Mouse (Mus musculus): ENCODE measurements around the gene Faim2. TPM values are rescaled to one million over a fixed set of nuclear protein-coding genes. Genes with fewer than 3 reads are reported as not detected.

The Faim2 gene
- polyA plus RNA-seq, 1 experiment from 2014 or later, result 2.9 TPM

DNA sequence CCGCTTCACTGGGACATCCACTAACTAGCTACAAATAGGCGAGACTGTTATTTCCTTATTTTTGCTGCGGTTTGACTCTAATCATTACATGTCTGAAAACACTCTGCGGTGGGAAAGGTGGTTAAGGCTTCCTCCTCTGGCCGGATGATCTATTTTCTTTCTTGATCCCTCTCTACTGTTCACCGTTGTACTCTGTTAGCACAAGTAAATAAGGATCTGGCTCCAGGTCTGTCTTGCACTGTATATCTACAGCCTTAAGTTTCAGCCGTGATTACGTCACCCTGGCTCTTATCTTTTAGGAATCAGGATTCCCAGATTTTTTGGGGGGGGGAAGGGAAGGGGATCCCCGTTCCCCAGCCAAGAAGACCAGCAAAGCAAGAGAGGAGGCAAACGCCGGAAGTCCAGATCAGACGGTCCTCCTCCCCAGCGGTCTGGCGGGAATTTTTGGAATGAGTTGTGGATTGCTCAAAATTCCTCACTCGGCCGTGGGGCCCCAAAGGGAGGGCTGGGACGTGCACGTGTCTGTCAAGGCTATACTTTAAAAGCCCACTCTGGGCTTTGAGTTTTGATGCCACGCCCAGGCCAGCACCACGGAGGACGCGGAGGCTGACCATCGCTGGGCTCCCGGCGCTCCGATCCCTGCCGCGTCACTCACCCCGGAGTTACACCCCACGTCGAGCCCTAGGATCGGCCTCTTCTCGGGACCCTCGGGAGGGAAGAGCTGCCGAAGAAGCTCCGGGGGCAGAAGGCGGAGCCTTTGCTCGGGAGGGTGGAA is 54.0 kb downstream of the Faim2 start:
- Histone ChIP-seq H3K4me2 (replicated peaks) (peak overlapping the region; percentile 65), H3K9me3 (replicated peaks) (no peaks in the 10 kb centered on the region), H3K4me3 (peak overlapping the region; percentile 83), H3K27me3 (no peaks in the 10 kb centered on the region), H3K36me3 (0 out of 2 replicates have a peak, but pooled peaks cover 11% of the 10 kb centered on the region), H3K4me1 (peaks cover 11% of the 10 kb centered on the region), H3K9ac (peak overlapping the region; percentile 79), H3K27ac (peak overlapping the region; percentile 93)
- peak; percentile 88 for ATAC-seq (ENCODE audit: low FRiP score)
- WGBS, result 6% methylated on average over 38 of the region's 38 CpGs

DNA sequence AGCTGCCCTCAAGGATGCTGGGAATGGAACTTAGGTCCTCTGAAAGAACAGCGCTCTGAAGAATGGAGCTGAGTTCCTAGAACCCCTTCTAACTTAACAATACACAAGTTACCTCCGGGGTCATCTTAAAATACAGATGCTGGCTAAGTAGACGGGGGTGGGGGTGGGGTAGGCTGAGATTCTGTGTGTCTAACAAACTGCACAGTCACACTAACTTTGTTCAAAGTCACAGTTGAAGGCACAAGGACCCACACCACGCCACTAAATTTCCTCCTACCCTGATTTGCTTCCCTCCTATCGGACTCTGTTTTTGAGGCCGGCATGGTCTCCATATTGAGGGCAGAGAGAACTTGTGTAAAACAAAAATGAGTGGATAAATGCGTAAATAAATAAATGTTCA is 55.0 kb downstream of the Faim2 start:
- Histone ChIP-seq H3K4me3 (no peak overlapping the region), H3K27me3 (no peaks in the 10 kb centered on the region), H3K4me1 (peaks cover 11% of the 10 kb centered on the region), H3K36me3 (0 out of 2 replicates have a peak, but pooled peaks cover 11% of the 10 kb centered on the region), H3K9ac (no peak overlapping the region), H3K27ac (no peak overlapping the region), H3K9me3 (replicated peaks) (no peaks in the 10 kb centered on the region), H3K4me2 (replicated peaks) (no peak overlapping the region)
- no peak for ATAC-seq (ENCODE audit: low FRiP score)
- WGBS, result 89% methylated on average over 7 of the region's 7 CpGs

DNA sequence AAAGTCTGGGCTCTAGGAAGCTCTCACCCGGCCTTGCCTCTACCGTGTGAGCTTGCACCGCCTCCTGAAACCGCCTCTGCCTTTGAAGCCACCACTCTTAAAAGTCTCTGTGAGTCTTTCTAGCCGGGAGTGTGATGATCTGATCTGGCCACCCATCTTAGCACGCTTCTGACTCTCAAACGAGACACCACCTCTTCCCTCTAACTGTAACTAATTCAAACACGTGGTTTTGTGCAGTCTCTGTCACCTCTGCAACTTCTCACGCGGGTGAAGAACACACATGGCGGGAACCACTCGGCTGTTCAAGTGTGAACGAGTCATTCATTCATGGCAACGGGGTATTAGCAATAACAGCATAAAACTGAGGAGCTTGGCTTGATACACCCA is 56.3 kb downstream of the Faim2 start:
- Histone ChIP-seq H3K4me3 (no peak overlapping the region), H3K4me2 (replicated peaks) (no peak overlapping the region), H3K36me3 (0 out of 2 replicates have a peak, but pooled peaks cover 11% of the 10 kb centered on the region), H3K9me3 (replicated peaks) (no peaks in the 10 kb centered on the region), H3K27ac (no peak overlapping the region), H3K9ac (no peak overlapping the region), H3K4me1 (peaks cover 11% of the 10 kb centered on the region), H3K27me3 (no peaks in the 10 kb centered on the region)
- WGBS, result 80% methylated on average over 14 of the region's 14 CpGs
- ATAC-seq (ENCODE audit: low FRiP score), result no peak

DNA sequence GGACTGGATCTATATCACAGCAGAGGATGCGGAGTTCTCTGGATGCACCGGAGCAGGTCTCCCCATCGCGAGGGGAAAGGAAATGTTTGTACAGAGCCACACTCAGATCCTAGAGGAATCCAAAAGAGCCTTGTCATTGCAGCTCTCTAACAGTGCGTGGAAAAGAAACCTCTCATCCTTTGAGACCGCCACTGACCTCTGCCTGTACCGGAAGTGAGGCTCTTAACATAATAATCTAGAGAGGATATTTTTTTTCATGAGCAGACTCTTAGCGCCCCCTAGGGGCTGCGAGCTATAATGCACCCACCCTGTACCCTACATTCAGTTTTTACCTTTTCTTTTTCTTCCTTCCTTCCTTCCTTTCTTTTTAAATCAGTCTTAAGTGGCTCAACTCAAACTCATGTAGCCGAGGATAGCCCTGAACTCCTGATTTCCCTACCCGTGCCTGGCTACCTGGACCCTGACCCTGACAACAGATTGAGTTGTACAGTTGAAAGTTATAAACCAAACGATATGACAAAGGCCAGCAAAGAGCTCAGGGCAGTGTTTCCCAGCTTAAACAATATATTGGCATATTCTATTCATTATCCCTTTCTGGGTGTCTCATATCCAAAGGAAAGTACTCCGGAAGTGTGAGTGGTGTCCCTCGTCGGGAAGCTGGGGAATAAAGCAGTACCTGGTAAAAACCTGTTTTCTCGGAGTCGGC is 56.8 kb downstream of the Faim2 start:
- ATAC-seq (ENCODE audit: low FRiP score), result no peak
- H3K9me3 ChIP-seq (replicated peaks), result no peaks in the 10 kb centered on the region
- H3K9ac ChIP-seq, result no peak overlapping the region
- H3K27ac ChIP-seq, result no peak overlapping the region
- H3K27me3 ChIP-seq, result no peaks in the 10 kb centered on the region
- no peak overlapping the region for H3K4me3 ChIP-seq
- H3K4me2 ChIP-seq (replicated peaks), result no peak overlapping the region
- H3K36me3 ChIP-seq, result 0 out of 2 replicates have a peak, but pooled peaks cover 11% of the 10 kb centered on the region
- peaks cover 11% of the 10 kb centered on the region for H3K4me1 ChIP-seq
- WGBS, result 62% methylated on average over 17 of the region's 17 CpGs

DNA sequence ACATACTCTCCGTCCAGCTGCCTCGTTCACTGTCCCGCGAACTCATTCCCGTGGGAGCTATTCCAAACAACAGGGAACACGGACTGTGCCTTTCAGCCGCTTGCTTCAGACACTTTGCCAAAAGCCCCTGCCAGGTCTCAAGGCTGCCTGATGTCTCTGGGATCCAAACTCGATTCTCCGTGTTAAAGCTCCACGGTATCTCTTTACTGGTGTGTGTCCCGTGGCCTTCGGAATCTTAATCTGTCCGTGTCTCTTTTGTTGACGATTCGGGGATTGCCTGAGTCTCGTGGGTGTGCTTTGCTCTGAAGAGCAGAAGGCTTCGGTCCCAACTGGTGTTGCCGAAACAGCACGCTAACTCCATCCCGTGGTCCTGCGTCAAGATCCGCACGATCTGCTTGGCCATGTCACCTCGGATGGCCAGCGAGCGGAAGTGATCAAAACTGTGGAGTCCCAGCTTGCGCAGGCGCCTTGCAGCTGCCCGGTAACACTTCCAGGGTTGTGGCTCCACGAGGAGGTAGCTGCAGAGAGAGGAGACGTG is 57.7 kb downstream of the Faim2 start:
- H3K4me2 ChIP-seq (replicated peaks), result no peak overlapping the region
- H3K4me3 ChIP-seq, result no peak overlapping the region
- no peak overlapping the region for H3K9ac ChIP-seq

DNA sequence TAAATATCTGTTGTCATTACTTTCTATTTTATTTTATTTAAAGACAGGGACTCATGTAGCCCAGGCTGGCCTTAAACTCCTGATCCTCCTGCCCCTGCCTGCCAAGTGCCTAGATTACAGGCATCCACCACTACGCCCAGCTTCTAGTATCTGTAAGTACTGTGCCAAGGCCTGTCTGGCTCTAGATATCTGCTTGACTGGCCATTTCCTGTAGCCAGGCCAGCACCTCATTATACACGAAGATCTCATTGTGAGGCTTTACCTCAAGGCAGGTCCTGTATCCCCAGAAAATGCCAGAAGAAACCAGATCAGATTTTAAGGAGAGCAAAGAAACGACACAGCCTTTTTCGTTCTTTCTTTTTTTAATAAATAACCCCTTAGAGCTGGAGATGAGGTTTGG is 58.2 kb downstream of the Faim2 start:
- ATAC-seq (ENCODE audit: low FRiP score), result no peak
- Histone ChIP-seq H3K9me3 (replicated peaks) (no peaks in the 10 kb centered on the region), H3K27me3 (no peaks in the 10 kb centered on the region), H3K4me1 (peaks cover 7% of the 10 kb centered on the region), H3K4me2 (replicated peaks) (no peak overlapping the region), H3K9ac (no peak overlapping the region), H3K27ac (no peak overlapping the region), H3K36me3 (0 out of 2 replicates have a peak, but pooled peaks cover 11% of the 10 kb centered on the region), H3K4me3 (no peak overlapping the region)
- WGBS, result 96% methylated on average over 4 of the region's 4 CpGs

More for the DNA sequence above, 57.7 kb downstream of the Faim2 start:
- H3K27ac ChIP-seq, result no peak overlapping the region
- ATAC-seq (ENCODE audit: low FRiP score), result no peak
- H3K27me3 ChIP-seq, result no peaks in the 10 kb centered on the region
- H3K36me3 ChIP-seq, result 0 out of 2 replicates have a peak, but pooled peaks cover 11% of the 10 kb centered on the region
- H3K4me1 ChIP-seq, result peaks cover 11% of the 10 kb centered on the region
- WGBS, result 92% methylated on average over 31 of the region's 31 CpGs
- no peaks in the 10 kb centered on the region for H3K9me3 ChIP-seq (replicated peaks)

DNA sequence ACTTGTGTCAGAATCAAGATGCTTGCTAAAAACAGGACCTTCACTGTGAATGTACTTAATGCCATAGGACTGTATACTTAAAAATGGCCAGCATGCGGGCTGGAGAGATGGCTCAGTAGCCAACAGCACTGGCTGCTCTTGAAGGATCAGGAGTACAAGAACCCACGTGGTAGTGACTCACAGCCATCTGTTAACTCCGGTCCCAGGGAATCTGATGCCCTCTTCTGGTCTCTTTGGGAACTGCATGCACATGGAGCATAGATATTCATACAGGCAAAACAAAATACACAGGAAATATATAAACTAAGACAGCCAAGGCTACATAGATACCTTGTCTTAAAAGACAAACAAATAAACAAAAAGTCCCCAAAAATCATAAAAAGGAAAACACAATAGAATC is 58.9 kb downstream of the Faim2 start:
- H3K27me3 ChIP-seq, result no peaks in the 10 kb centered on the region
- H3K4me3 ChIP-seq, result no peak overlapping the region
- no peak overlapping the region for H3K27ac ChIP-seq
- no peak overlapping the region for H3K9ac ChIP-seq
- WGBS, result 48% methylated on average over 3 of the region's 3 CpGs
- peaks cover 7% of the 10 kb centered on the region for H3K4me1 ChIP-seq
- no peak for ATAC-seq (ENCODE audit: low FRiP score)
- no peak overlapping the region for H3K4me2 ChIP-seq (replicated peaks)
- H3K36me3 ChIP-seq, result 0 out of 2 replicates have a peak, but pooled peaks cover 11% of the 10 kb centered on the region
- no peaks in the 10 kb centered on the region for H3K9me3 ChIP-seq (replicated peaks)

DNA sequence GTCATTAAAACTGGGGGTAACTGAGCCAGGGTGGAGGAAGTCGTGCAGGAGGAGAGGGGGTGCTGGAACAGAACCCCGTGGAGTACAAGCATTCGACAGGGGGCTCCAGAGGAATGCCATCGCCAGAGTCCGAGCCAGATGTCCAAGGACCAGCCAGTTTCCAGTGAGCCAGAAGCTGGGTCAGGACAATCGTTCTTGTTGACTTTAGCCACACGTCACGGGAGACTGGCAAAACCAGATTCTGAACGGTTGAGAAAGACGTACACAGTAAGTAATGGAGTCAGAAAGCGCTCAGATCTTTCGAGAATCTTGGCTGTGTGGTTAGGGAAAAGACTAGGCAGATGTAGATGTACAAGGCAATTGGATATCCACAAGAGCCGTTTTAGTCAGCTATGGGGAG is 64.8 kb downstream of the Faim2 start:
- peaks cover 5% of the 10 kb centered on the region for H3K4me1 ChIP-seq
- no peaks in the 10 kb centered on the region for H3K27me3 ChIP-seq
- WGBS, result 71% methylated on average over 13 of the region's 13 CpGs
- no peaks in the 10 kb centered on the region for H3K36me3 ChIP-seq
- H3K27ac ChIP-seq, result no peak overlapping the region
- no peak overlapping the region for H3K9ac ChIP-seq
- H3K4me3 ChIP-seq, result no peak overlapping the region
- ATAC-seq (ENCODE audit: low FRiP score), result no peak
- no peak overlapping the region for H3K4me2 ChIP-seq (replicated peaks)
- no peaks in the 10 kb centered on the region for H3K9me3 ChIP-seq (replicated peaks)

DNA sequence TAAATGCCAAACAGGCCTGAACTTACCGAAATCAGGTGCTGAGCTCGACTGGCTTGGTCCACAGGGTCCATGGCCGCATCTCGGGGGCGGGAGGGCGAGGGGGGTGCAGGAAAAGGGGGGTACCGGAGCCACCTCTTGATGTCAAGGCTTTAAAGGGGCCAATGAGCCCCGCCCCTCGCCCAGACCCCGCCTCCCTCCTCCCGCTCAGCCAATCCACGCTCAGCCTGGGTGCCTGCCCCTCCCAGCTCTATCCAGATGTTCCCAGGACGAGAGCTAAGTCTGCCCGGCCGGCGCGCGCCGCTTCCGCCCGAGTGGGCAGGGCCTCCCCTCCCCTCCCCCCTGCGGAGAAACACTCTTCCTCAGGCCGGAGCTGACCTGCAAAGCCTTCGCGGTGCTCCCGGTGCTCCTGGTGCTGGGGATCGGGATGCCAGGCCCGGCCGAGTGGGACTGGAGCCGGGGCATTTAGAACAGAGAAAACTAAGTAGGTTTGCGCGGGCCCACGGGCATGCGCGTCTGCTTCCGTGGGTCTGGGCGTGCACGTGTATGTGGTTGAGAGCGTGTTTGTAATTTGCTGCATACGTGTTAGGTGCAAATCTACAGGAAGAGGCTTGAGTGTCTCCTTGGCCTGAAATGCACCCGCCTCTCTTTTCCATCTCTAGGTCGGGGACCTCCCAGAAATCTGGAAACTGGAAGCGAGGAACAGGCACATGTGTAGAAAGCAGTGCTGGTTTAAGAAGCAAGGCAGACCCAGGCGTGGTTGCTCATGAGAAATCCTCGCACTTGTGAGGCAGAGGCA is 70.2 kb downstream of the Faim2 start, which contains the start of gene Nckap5l:
TSS of gene Nckap5l (minus strand) at position 143 of the 796 bp plus-strand sequence.
- ATAC-seq (ENCODE audit: low FRiP score), result peak; percentile 94
- Histone ChIP-seq H3K9ac (peak within 1 kb of the TSS; percentile 82), H3K27me3 (no peaks in the 10 kb centered on the region), H3K4me3 (peak within 1 kb of the TSS; percentile 88), H3K27ac (peak within 1 kb of the TSS; percentile 87), H3K36me3 (no peaks in the 10 kb centered on the region; the same call in 1 of the 2 replicates), H3K4me1 (peaks cover 45% of the 10 kb centered on the region), H3K4me2 (replicated peaks) (peak within 1 kb of the TSS; percentile 80), H3K9me3 (replicated peaks) (no peaks in the 10 kb centered on the region)
- WGBS, result under 1% methylated on average over 40 of the region's 45 CpGs

DNA sequence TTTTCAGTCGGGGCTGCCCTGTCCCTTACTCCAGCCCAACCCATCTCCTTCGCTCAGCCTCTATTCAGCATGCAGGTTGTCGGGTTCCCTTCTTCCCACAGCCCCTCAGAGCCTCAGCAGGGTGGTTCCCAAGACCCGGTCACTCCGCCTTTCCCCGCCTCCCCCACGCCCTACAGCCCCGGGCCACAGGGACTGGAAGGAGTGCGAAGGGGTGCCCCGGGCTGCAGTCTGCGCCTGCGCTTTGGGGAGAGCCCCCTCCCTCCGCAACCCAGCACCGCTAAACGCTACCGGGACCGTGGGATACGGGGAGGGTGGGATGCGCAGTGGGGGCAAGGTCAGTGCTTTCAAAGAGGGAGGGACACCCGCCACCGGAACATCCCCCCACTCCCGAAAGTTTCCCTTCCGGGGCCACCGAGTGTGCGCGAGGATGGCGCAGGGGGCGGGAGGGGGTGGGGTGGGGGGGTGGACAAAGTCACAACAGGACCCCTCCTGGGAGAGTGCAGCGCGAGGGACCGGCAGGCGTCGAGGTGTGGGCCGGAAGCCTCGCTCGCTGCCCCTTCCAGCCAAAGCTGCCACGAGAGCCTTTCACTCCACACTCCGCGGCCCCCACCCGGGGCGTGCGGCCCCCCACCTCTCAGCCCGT is 70.9 kb downstream of the Faim2 start:
- Histone ChIP-seq H3K4me1 (peaks cover 45% of the 10 kb centered on the region), H3K9ac (peak overlapping the region; percentile 82), H3K9me3 (replicated peaks) (no peaks in the 10 kb centered on the region), H3K4me2 (replicated peaks) (peak overlapping the region; percentile 80), H3K27me3 (no peaks in the 10 kb centered on the region), H3K27ac (peak overlapping the region; percentile 87), H3K4me3 (peak overlapping the region; percentile 88), H3K36me3 (no peaks in the 10 kb centered on the region; the same call in 1 of the 2 replicates)
- under 1% methylated on average over 38 of the region's 43 CpGs for WGBS
- peak; percentile 77 for ATAC-seq (ENCODE audit: low FRiP score)

DNA sequence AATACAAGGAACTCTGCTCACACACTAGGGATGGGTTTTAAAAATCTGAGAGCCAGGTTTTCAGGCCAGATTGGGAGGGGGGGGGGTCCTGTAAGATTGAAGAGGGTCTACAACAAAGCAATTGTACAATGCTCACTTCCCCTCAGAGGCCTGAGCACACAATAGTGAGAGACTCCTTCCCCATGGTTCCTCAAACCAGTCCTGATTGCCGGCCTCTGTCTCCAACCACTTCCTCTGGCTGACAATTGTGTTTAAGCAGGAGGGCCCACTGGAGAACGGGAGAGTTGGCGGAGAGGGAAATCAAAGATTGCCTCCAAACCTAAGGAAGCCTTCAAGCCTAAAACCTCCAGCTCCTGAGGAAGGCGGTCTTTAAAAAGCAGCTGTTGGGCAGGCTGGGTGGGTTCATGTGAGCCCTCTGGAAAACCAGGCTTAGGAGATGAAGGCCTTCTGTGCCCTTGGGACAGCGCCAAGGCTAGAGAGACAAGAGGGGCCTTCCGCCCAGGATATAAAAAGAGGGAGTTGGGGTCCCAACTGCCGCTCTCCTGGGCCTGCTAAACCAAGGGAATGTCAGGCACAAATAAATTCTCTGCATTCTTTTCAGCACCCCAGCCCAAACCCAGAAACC is 71.5 kb downstream of the Faim2 start:
- peak; percentile 6; the same call in 1 of the 2 replicates for ATAC-seq (ENCODE audit: low FRiP score)
- WGBS, result 18% methylated on average over 7 of the region's 7 CpGs
- peaks cover 45% of the 10 kb centered on the region for H3K4me1 ChIP-seq

More for the DNA sequence above, 71.5 kb downstream of the Faim2 start:
- Histone ChIP-seq H3K36me3 (no peaks in the 10 kb centered on the region; the same call in 1 of the 2 replicates), H3K4me2 (replicated peaks) (peak overlapping the region; percentile 80), H3K9me3 (replicated peaks) (no peaks in the 10 kb centered on the region), H3K4me3 (peak overlapping the region; percentile 88), H3K27ac (peak overlapping the region; percentile 87), H3K9ac (peak overlapping the region; percentile 82), H3K27me3 (no peaks in the 10 kb centered on the region)

Data from hindbrain, embryonic 12.5 days (tissue).